Mouse (Mus musculus) stomach, embryonic 15.5 days (tissue): ENCODE data around the gene Erlin1. TPM values are rescaled to one million over a fixed set of nuclear protein-coding genes. Genes with fewer than 3 reads are reported as not detected.

Experiments
- ATAC-seq: fragments of 200-750 bp; cut with Nextera tagmentation; 2 replicates; pipeline ENCODE4 v1.8.0; 2017; ENCODE audit warnings: low read depth, moderate number of reproducible peaks, moderate TSS enrichment; ENCODE audit not compliant: insufficient read depth, low FRiP score
- H3K27ac ChIP-seq: fragments of 300-500 bp; sonication (generic); 2 replicates; pipeline ENCODE4 v1.5.1; 2015; ENCODE audit warnings: mild to moderate bottlenecking, inconsistent platforms
- H3K27me3 ChIP-seq: fragments of 300-500 bp; sonication (generic); replicated peaks from 2 replicates; pipeline ENCODE4 v1.6.1; 2015; ENCODE audit warnings: inconsistent platforms
- H3K36me3 ChIP-seq: fragments of 300-500 bp; sonication (generic); 2 replicates; pipeline ENCODE4 v1.6.1; 2015; ENCODE audit warnings: inconsistent platforms
- H3K4me1 ChIP-seq: fragments of 300-500 bp; sonication (generic); 2 replicates; pipeline ENCODE4 v1.6.1; 2015; ENCODE audit warnings: inconsistent platforms
- H3K4me2 ChIP-seq: fragments of 300-500 bp; sonication (generic); 2 replicates; pipeline ENCODE4 v1.6.1; 2015; ENCODE audit warnings: mild to moderate bottlenecking, inconsistent platforms
- H3K4me3 ChIP-seq: fragments of 300-500 bp; sonication (generic); replicated peaks from 2 replicates; pipeline ENCODE4 v1.5.1; 2015; ENCODE audit warnings: inconsistent platforms
- H3K9ac ChIP-seq: fragments of 300-500 bp; sonication (generic); 2 replicates; pipeline ENCODE4 v1.6.1; 2015; ENCODE audit warnings: inconsistent platforms
- H3K9me3 ChIP-seq: fragments of 300-500 bp; sonication (generic); 2 replicates; pipeline ENCODE4 v1.6.1; 2016; ENCODE audit warnings: inconsistent platforms
- WGBS: fragments of 180-500 bp; shearing (Covaris S2); methylation state at CpG from one replicate; pipeline ENCODE4 v1.1.7; 2015; 5-methylcytosine and 5-hydroxymethylcytosine counted together
- polyA plus RNA-seq: library from polyadenylated mRNA; unstranded; fragments of >200 nt; fragmentation: Nextera tagmentation; extraction: Ambion mirVana; gene quantifications from 2 replicates; pipeline ENCODE4 v1.2.1, GENCODE M21; 2015

The Erlin1 gene
- polyA plus RNA-seq, 1 experiment from 2014 or later: 40.8 TPM

DNA sequence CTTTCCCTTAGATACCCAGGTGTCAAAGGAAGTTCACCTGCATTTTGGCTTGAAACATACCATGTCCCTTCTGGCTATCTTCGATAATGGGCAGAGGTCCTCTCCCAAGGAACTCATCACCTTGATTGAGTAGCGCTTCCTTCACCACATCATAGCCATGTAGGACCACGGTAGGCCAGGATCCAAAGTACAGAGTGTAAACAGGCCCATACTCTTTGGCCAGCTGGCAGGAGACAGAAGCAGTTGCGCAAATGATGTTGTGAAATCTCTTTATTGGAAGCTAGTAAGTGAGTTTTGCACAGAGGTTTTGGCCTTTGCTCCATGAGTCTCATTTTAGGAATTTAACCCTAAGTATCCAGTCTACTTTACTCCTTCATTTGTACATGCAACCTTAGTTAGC is 48.1 kb downstream of the Erlin1 start:
- 75% methylated on average over 4 of the region's 4 CpGs for WGBS
- no peaks in the 10 kb centered on the region for H3K36me3 ChIP-seq
- H3K9ac ChIP-seq: no peak overlapping the region
- no peak overlapping the region for H3K4me2 ChIP-seq
- no peak overlapping the region for H3K4me3 ChIP-seq
- ATAC-seq: no peak; the same call in 1 of the 2 replicates
- H3K27ac ChIP-seq: no peak overlapping the region
- no peaks in the 10 kb centered on the region for H3K27me3 ChIP-seq
- H3K4me1 ChIP-seq: no peaks in the 10 kb centered on the region
- no peaks in the 10 kb centered on the region for H3K9me3 ChIP-seq

DNA sequence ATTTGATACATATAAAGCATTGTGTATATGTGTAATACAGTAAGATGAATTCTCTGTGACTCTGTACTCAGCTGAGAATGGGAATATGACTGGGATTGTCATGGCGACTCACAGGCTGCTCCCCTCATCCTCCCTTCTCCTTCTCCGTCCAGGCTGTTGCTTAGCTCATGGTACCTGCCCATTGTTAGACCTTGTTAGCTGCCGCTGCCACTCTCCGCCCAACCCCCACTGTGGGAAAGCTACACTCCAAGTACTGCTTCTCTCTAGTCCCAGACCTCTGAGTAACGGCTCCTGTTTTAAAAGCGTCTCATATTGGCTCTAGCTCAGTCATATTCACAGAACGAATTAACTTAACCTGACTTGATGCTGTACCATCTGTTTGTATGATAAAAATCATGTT is 49.8 kb downstream of the Erlin1 start:
- no peak overlapping the region for H3K4me3 ChIP-seq
- H3K9ac ChIP-seq: no peak overlapping the region
- no peak for ATAC-seq
- H3K36me3 ChIP-seq: no peaks in the 10 kb centered on the region
- no peak overlapping the region for H3K4me2 ChIP-seq
- H3K27ac ChIP-seq: no peak overlapping the region
- H3K9me3 ChIP-seq: no peaks in the 10 kb centered on the region
- H3K4me1 ChIP-seq: no peaks in the 10 kb centered on the region
- WGBS: 49% methylated on average over 7 of the region's 7 CpGs
- no peaks in the 10 kb centered on the region for H3K27me3 ChIP-seq

DNA sequence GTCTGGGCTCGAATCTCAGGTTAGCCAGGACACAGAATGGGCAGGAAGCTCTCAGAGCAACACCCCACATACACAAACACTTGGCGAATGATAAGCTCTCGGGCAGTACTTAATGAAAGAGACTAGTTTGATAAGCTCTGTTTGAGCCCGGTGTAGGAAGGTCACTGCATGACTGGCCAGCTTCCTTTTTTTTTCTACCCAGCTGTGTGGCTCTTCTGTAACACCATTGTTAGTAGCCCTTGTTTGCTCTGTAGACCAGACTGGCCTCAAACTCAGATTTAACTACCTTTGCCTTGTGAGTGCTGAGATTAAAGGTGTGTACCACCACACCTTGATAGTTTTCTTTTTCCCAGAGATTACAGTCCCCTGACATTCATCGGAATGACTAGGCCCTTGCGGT is 55.7 kb downstream of the Erlin1 start:
- WGBS: 51% methylated on average over 6 of the region's 6 CpGs
- H3K27me3 ChIP-seq: no peaks in the 10 kb centered on the region
- peak; percentile 92 for ATAC-seq
- peak overlapping the region; percentile 8; the same call in 1 of the 2 replicates for H3K27ac ChIP-seq
- no peak overlapping the region for H3K4me3 ChIP-seq
- no peak overlapping the region for H3K4me2 ChIP-seq
- no peak overlapping the region for H3K9ac ChIP-seq
- H3K4me1 ChIP-seq: no peaks in the 10 kb centered on the region
- H3K9me3 ChIP-seq: no peaks in the 10 kb centered on the region
- H3K36me3 ChIP-seq: no peaks in the 10 kb centered on the region

GRCm38 (mm10) chr19:44008784-44009183 is 60.8 kb downstream of the Erlin1 start:
- WGBS: 40% methylated on average over 15 of the region's 15 CpGs
- ATAC-seq: peak; percentile 22; the same call in 1 of the 2 replicates
- no peaks in the 10 kb centered on the region for H3K27me3 ChIP-seq
- no peak overlapping the region for H3K9ac ChIP-seq
- H3K4me1 ChIP-seq: no peaks in the 10 kb centered on the region
- H3K4me3 ChIP-seq: no peak overlapping the region
- H3K27ac ChIP-seq: peak overlapping the region; percentile 40; the same call in 1 of the 2 replicates
- no peaks in the 10 kb centered on the region for H3K36me3 ChIP-seq
- no peak overlapping the region; the same call in 1 of the 2 replicates for H3K4me2 ChIP-seq
- no peaks in the 10 kb centered on the region for H3K9me3 ChIP-seq

DNA sequence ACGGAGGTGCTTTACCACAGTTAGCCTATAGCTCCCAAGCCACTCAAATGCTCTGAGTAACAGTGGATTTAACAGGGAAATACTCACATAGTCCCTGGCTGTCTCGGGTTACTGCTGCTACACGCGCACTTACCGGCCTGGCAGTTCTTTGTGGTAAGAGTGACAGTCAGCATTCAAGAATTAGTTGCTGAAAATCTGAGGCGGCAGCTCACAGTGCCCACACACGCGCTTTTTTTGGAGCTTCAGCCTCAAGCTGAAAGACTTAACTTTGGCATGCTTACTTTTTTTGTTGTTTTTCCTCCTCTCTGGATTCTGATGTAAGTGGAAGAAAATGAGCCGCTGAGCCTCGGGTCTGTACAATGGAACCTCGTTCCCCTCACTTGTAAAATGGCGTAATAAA is 62.4 kb downstream of the Erlin1 start:
- no peaks in the 10 kb centered on the region for H3K9me3 ChIP-seq
- no peak for ATAC-seq
- no peaks in the 10 kb centered on the region for H3K4me1 ChIP-seq
- H3K36me3 ChIP-seq: no peaks in the 10 kb centered on the region
- no peak overlapping the region for H3K4me2 ChIP-seq
- H3K27me3 ChIP-seq: no peaks in the 10 kb centered on the region
- H3K4me3 ChIP-seq: no peak overlapping the region
- WGBS: 72% methylated on average over 12 of the region's 12 CpGs
- no peak overlapping the region for H3K9ac ChIP-seq
- no peak overlapping the region for H3K27ac ChIP-seq

DNA sequence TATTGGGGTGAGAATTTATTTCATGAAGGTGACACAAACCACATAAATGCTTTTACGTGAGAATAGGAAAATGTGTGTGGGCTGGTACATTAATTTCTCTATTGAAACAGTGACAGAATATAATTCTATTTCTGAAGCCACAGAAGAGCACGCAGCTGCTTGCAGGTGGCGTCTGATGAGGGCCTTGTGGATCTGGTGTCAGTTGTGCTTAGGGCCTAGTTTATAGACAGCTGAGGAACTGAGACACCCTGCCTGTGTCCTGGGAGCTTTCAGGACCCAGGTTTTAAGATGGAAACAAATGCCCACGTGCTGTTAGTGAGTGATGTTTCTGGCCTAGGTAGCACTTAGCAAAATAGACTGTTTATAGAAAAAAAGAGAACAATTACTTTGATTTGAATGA is 64.6 kb downstream of the Erlin1 start:
- WGBS: 55% methylated on average over 4 of the region's 4 CpGs
- no peak for ATAC-seq
- Histone ChIP-seq H3K36me3 (no peaks in the 10 kb centered on the region), H3K4me1 (no peaks in the 10 kb centered on the region), H3K27me3 (no peaks in the 10 kb centered on the region), H3K9ac (no peak overlapping the region), H3K27ac (no peak overlapping the region), H3K4me2 (no peak overlapping the region), H3K4me3 (no peak overlapping the region), H3K9me3 (no peaks in the 10 kb centered on the region)

- WGBS: 88% methylated on average over 2 of the region's 2 CpGs
- no peaks in the 10 kb centered on the region for H3K4me1 ChIP-seq
- no peaks in the 10 kb centered on the region for H3K36me3 ChIP-seq
- no peak overlapping the region for H3K9ac ChIP-seq
- no peak overlapping the region for H3K27ac ChIP-seq
- H3K4me2 ChIP-seq: no peak overlapping the region
- no peak overlapping the region for H3K4me3 ChIP-seq
- no peaks in the 10 kb centered on the region for H3K9me3 ChIP-seq
- no peak for ATAC-seq
- H3K27me3 ChIP-seq: no peaks in the 10 kb centered on the region
Measured at GRCm38 (mm10) chr19:44004261-44004660, 65.3 kb downstream of the Erlin1 start.

- no peaks in the 10 kb centered on the region for H3K36me3 ChIP-seq
- ATAC-seq: no peak
- no peaks in the 10 kb centered on the region for H3K27me3 ChIP-seq
- no peak overlapping the region for H3K4me2 ChIP-seq
- no peak overlapping the region for H3K4me3 ChIP-seq
- no peaks in the 10 kb centered on the region for H3K4me1 ChIP-seq
- no peaks in the 10 kb centered on the region for H3K9me3 ChIP-seq
- 79% methylated on average over 5 of the region's 5 CpGs for WGBS
- no peak overlapping the region for H3K9ac ChIP-seq
- no peak overlapping the region for H3K27ac ChIP-seq
Measured at GRCm38 (mm10) chr19:44000720-44001119, 68.9 kb downstream of the Erlin1 start.

DNA sequence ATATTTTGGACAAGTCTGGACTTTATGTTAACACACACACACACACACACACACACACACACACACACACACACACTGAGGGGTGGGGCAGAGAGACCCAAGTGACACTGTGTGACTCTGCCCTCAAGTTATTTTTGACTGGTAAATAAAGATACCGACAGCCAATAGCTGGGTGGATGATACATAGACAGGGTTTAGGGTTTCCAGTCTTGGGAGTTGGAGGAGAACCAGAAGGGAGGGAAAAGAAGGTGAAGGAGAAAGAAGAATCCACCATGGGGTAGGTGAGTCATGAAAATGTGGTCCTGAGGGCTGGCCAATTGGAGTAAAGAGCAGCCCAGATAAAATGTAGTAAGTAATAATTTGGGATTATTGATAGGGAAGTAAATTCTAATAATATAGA is 69.5 kb downstream of the Erlin1 start:
- no peak for ATAC-seq
- Histone ChIP-seq H3K27ac (no peak overlapping the region), H3K9ac (no peak overlapping the region), H3K4me3 (no peak overlapping the region), H3K4me1 (no peaks in the 10 kb centered on the region), H3K4me2 (no peak overlapping the region), H3K27me3 (no peaks in the 10 kb centered on the region), H3K36me3 (no peaks in the 10 kb centered on the region), H3K9me3 (no peaks in the 10 kb centered on the region)
- WGBS: 56% methylated on average over 1 of the region's 1 CpGs

- H3K4me1 ChIP-seq: no peaks in the 10 kb centered on the region
- no peak overlapping the region for H3K27ac ChIP-seq
- no peaks in the 10 kb centered on the region for H3K27me3 ChIP-seq
- H3K4me2 ChIP-seq: no peak overlapping the region
- no peak; the same call in 1 of the 2 replicates for ATAC-seq
- no peaks in the 10 kb centered on the region for H3K36me3 ChIP-seq
- no peak overlapping the region for H3K4me3 ChIP-seq
- WGBS: 72% methylated on average over 11 of the region's 11 CpGs
- H3K9ac ChIP-seq: no peak overlapping the region
- no peaks in the 10 kb centered on the region for H3K9me3 ChIP-seq
Measured at GRCm38 (mm10) chr19:43998802-43999527, 70.6 kb downstream of the Erlin1 start.

GRCm38 (mm10) chr19:43998101-43998500 is 71.5 kb downstream of the Erlin1 start:
- Histone ChIP-seq H3K9me3 (no peaks in the 10 kb centered on the region), H3K27me3 (no peaks in the 10 kb centered on the region), H3K9ac (no peak overlapping the region), H3K27ac (no peak overlapping the region), H3K4me1 (no peaks in the 10 kb centered on the region), H3K4me3 (no peak overlapping the region), H3K36me3 (no peaks in the 10 kb centered on the region), H3K4me2 (no peak overlapping the region)
- no peak for ATAC-seq
- WGBS: 71% methylated on average over 10 of the region's 10 CpGs

GRCm38 (mm10) chr19:43995427-43995826 is 74.2 kb downstream of the Erlin1 start:
- Histone ChIP-seq H3K9me3 (no peaks in the 10 kb centered on the region), H3K4me3 (no peak overlapping the region), H3K27me3 (no peaks in the 10 kb centered on the region), H3K36me3 (no peaks in the 10 kb centered on the region), H3K27ac (no peak overlapping the region), H3K4me1 (no peaks in the 10 kb centered on the region), H3K4me2 (no peak overlapping the region), H3K9ac (no peak overlapping the region)
- 56% methylated on average over 7 of the region's 7 CpGs for WGBS
- no peak for ATAC-seq

DNA sequence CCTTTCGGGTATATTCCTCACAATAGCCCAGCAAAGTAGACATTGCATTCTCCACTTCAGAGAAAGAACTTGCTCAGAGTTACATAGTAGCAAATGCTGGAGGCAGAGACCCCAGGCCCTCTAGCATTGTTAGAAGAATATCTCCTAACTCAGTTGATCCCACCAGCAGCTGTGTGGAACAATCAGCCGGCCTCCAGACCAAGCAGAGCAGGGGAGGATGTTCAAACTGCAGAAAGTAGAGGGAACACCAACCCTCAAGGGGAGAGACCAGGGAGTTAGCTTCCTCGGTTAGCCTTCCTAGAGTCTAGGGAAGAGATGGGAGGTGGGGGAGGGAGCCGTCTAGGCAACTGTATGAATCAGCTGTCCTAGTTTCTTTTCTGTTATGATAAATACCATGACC is 77.1 kb downstream of the Erlin1 start:
- Histone ChIP-seq H3K4me2 (no peak overlapping the region), H3K4me1 (no peaks in the 10 kb centered on the region), H3K27me3 (no peaks in the 10 kb centered on the region), H3K27ac (no peak overlapping the region), H3K36me3 (no peaks in the 10 kb centered on the region), H3K9me3 (no peaks in the 10 kb centered on the region), H3K9ac (no peak overlapping the region), H3K4me3 (no peak overlapping the region)
- 63% methylated on average over 4 of the region's 4 CpGs for WGBS
- ATAC-seq: no peak
